Mouse (Mus musculus): Measurements from ENCODE around the gene Eapp.

GRCm38 (mm10) chr12:54655292-54656038 is 40.2 kb downstream of the Eapp start:
- TF ChIP-seq CTCF (conservative IDR thresholded peaks at IDR 0.05 in 1 of 2, IDR thresholded peaks at IDR 0.05 in 1 of 2; ENCODE audit: low read depth in 2 of 2, low read length in 2 of 2), result no peak
- TF ChIP-seq MXI1 (IDR thresholded peaks at IDR 0.05; ENCODE audit: low read depth, low read length), result no peak
